Mouse (Mus musculus) G1E (cell line): ENCODE data around the gene Mroh9.

Experiments used
- CTCF ChIP-seq: IDR thresholded peaks from 2 replicates; pipeline ENCODE4 v1.5.1; 2012; ENCODE audit warnings: low read depth, low read length, inconsistent platforms, mixed read lengths
- TAL1 ChIP-seq: conservative IDR thresholded peaks from 2 replicates; pipeline ENCODE4 v1.6.1; 2012; ENCODE audit warnings: low read depth, low read length, inconsistent platforms, mixed read lengths

- TF ChIP-seq TAL1 (no peak), CTCF (no peak)
Measured at GRCm38 (mm10) chr1:163129976-163130375, 44.5 kb upstream of the Mroh9 start.
